Mouse (Mus musculus): ENCODE results near the gene Slc25a28. TPM values are rescaled to one million over a fixed set of nuclear protein-coding genes. Genes with fewer than 3 reads are reported as not detected.

The Slc25a28 gene
- polyA plus RNA-seq, 1 experiment from 2014 or later = 15.1 TPM

- Histone ChIP-seq H3K4me2 (peak overlapping the region; percentile 68), H3K27me3 (0 out of 2 replicates have a peak, but pooled peaks cover 3% of the 10 kb centered on the region), H3K4me1 (replicated peaks) (peaks cover 29% of the 10 kb centered on the region), H3K36me3 (no peaks in the 10 kb centered on the region), H3K27ac (peak overlapping the region; percentile 89), H3K9ac (peak overlapping the region; percentile 93), H3K4me3 (peak overlapping the region; percentile 94), H3K9me3 (no peaks in the 10 kb centered on the region)
- WGBS = 12% methylated on average over 21 of the region's 21 CpGs
- ATAC-seq (ENCODE audit: low FRiP score) = no peak
Observed at GRCm38 (mm10) chr19:43673513-43674315, 967 bp downstream of the Slc25a28 start.

- Histone ChIP-seq H3K27me3 (no peaks in the 10 kb centered on the region), H3K4me1 (replicated peaks) (peaks cover 22% of the 10 kb centered on the region), H3K9me3 (no peaks in the 10 kb centered on the region), H3K27ac (no peak overlapping the region), H3K36me3 (peaks cover 7% of the 10 kb centered on the region; the same call in 1 of the 2 replicates), H3K4me2 (no peak overlapping the region), H3K4me3 (no peak overlapping the region), H3K9ac (peak overlapping the region; percentile 40; the same call in 1 of the 2 replicates)
- 88% methylated on average over 7 of the region's 7 CpGs for WGBS
- no peak for ATAC-seq (ENCODE audit: low FRiP score)
Observed at GRCm38 (mm10) chr19:43671054-43671453, 3.6 kb downstream of the Slc25a28 start.

GRCm38 (mm10) chr19:43669136-43669759 is 5.4 kb downstream of the Slc25a28 start:
- Histone ChIP-seq H3K27ac (no peak overlapping the region), H3K36me3 (peaks cover 10% of the 10 kb centered on the region), H3K4me3 (no peak overlapping the region), H3K9me3 (no peaks in the 10 kb centered on the region), H3K4me1 (replicated peaks) (peaks cover 18% of the 10 kb centered on the region), H3K27me3 (no peaks in the 10 kb centered on the region), H3K9ac (no peak overlapping the region), H3K4me2 (no peak overlapping the region)
- 82% methylated on average over 8 of the region's 8 CpGs for WGBS
- ATAC-seq (ENCODE audit: low FRiP score) = no peak

- Histone ChIP-seq H3K9me3 (no peaks in the 10 kb centered on the region), H3K9ac (no peak overlapping the region), H3K27ac (no peak overlapping the region), H3K4me3 (no peak overlapping the region), H3K4me1 (replicated peaks) (peaks cover 7% of the 10 kb centered on the region; the same call in 1 of the 2 replicates), H3K4me2 (no peak overlapping the region), H3K36me3 (peaks cover 24% of the 10 kb centered on the region), H3K27me3 (no peaks in the 10 kb centered on the region)
- 65% methylated on average over 4 of the region's 4 CpGs for WGBS
- ATAC-seq (ENCODE audit: low FRiP score) = no peak
Observed at GRCm38 (mm10) chr19:43667430-43667809, 7.3 kb downstream of the Slc25a28 start.

GRCm38 (mm10) chr19:43666661-43667429 is 7.8 kb downstream of the Slc25a28 start:
- Histone ChIP-seq H3K36me3 (peaks cover 24% of the 10 kb centered on the region), H3K4me3 (no peak overlapping the region), H3K9me3 (no peaks in the 10 kb centered on the region), H3K27ac (no peak overlapping the region), H3K27me3 (no peaks in the 10 kb centered on the region), H3K9ac (no peak overlapping the region), H3K4me2 (no peak overlapping the region), H3K4me1 (replicated peaks) (peaks cover 9% of the 10 kb centered on the region; the same call in 1 of the 2 replicates)
- no peak for ATAC-seq (ENCODE audit: low FRiP score)
- 90% methylated on average over 22 of the region's 22 CpGs for WGBS

- no peaks in the 10 kb centered on the region for H3K9me3 ChIP-seq
- no peak overlapping the region for H3K27ac ChIP-seq
- H3K36me3 ChIP-seq = peaks cover 24% of the 10 kb centered on the region
- no peak overlapping the region for H3K4me2 ChIP-seq
- no peak for ATAC-seq (ENCODE audit: low FRiP score)
- 49% methylated on average over 12 of the region's 12 CpGs for WGBS
- no peak overlapping the region for H3K9ac ChIP-seq
- no peaks in the 10 kb centered on the region for H3K27me3 ChIP-seq
- peaks cover 9% of the 10 kb centered on the region; the same call in 1 of the 2 replicates for H3K4me1 ChIP-seq (replicated peaks)
- no peak overlapping the region for H3K4me3 ChIP-seq
Observed at GRCm38 (mm10) chr19:43665441-43666048, 9.1 kb downstream of the Slc25a28 start.

- no peak overlapping the region for H3K4me3 ChIP-seq
- 88% methylated on average over 8 of the region's 8 CpGs for WGBS
- ATAC-seq (ENCODE audit: low FRiP score) = no peak
- no peak overlapping the region for H3K9ac ChIP-seq
- peaks cover 24% of the 10 kb centered on the region for H3K36me3 ChIP-seq
- no peak overlapping the region for H3K27ac ChIP-seq
- no peaks in the 10 kb centered on the region for H3K27me3 ChIP-seq
- H3K9me3 ChIP-seq = no peaks in the 10 kb centered on the region
- no peak overlapping the region for H3K4me2 ChIP-seq
- H3K4me1 ChIP-seq (replicated peaks) = peaks cover 9% of the 10 kb centered on the region; the same call in 1 of the 2 replicates
Observed at GRCm38 (mm10) chr19:43663471-43663870, 11.2 kb downstream of the Slc25a28 start.

- Histone ChIP-seq H3K4me2 (no peak overlapping the region), H3K9me3 (no peaks in the 10 kb centered on the region), H3K27me3 (no peaks in the 10 kb centered on the region), H3K4me3 (no peak overlapping the region), H3K9ac (no peak overlapping the region), H3K4me1 (replicated peaks) (peaks cover 9% of the 10 kb centered on the region; the same call in 1 of the 2 replicates), H3K27ac (peak overlapping the region; percentile 25), H3K36me3 (peaks cover 24% of the 10 kb centered on the region)
- 41% methylated on average over 19 of the region's 19 CpGs for WGBS
- ATAC-seq (ENCODE audit: low FRiP score) = peak; percentile 33
Observed at GRCm38 (mm10) chr19:43662176-43662967, 12.3 kb downstream of the Slc25a28 start.

- WGBS = 90% methylated on average over 9 of the region's 9 CpGs
- ATAC-seq (ENCODE audit: low FRiP score) = no peak
Observed at GRCm38 (mm10) chr19:43660774-43661173, 13.9 kb downstream of the Slc25a28 start.

GRCm38 (mm10) chr19:43659632-43660031 is 15.0 kb downstream of the Slc25a28 start:
- Histone ChIP-seq H3K9ac (no peak overlapping the region), H3K36me3 (peaks cover 17% of the 10 kb centered on the region), H3K4me1 (replicated peaks) (peaks cover 9% of the 10 kb centered on the region; the same call in 1 of the 2 replicates), H3K4me2 (no peak overlapping the region), H3K4me3 (no peak overlapping the region), H3K9me3 (no peaks in the 10 kb centered on the region), H3K27me3 (no peaks in the 10 kb centered on the region), H3K27ac (no peak overlapping the region)
- no peak for ATAC-seq (ENCODE audit: low FRiP score)
- 90% methylated on average over 6 of the region's 6 CpGs for WGBS

More at GRCm38 (mm10) chr19:43660774-43661173, 13.9 kb downstream of the Slc25a28 start:
- Histone ChIP-seq H3K4me3 (no peak overlapping the region), H3K36me3 (peaks cover 17% of the 10 kb centered on the region), H3K9ac (no peak overlapping the region), H3K27ac (no peak overlapping the region), H3K27me3 (no peaks in the 10 kb centered on the region), H3K4me1 (replicated peaks) (peaks cover 9% of the 10 kb centered on the region; the same call in 1 of the 2 replicates), H3K9me3 (no peaks in the 10 kb centered on the region), H3K4me2 (no peak overlapping the region)
